Mouse (Mus musculus): ENCODE data around the gene Phf21b. TPM values are rescaled to one million over a fixed set of nuclear protein-coding genes. Genes with fewer than 3 reads are reported as not detected.

Phf21b gene
- polyA plus RNA-seq, 1 experiment from 2014 or later: 0.12 TPM

DNA sequence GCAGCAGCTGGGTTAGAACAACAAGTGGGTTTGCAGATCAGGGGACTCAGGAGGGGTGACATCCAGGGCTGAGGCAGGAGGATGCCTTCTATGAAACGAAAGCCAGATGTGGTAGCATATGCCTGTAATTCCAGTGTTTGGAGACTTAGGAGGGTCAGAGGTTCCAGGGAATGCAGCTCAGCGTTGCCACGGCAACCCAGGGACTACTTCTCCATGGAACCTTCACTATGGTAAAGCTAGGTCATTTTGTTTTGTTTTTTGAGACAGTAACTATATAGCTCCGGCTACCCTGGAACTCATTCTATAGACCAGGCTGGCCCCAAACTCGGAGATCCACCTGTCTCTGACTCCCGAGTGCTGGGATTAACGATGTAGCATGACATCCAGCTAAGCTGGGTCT is 117.6 kb downstream of the Phf21b start:
- Histone ChIP-seq H3K9ac (no peak overlapping the region), H3K36me3 (no peaks in the 10 kb centered on the region), H3K27me3 (no peaks in the 10 kb centered on the region), H3K4me1 (replicated peaks) (0 out of 2 replicates have a peak, but pooled peaks cover 4% of the 10 kb centered on the region), H3K9me3 (replicated peaks) (no peaks in the 10 kb centered on the region), H3K4me2 (no peak overlapping the region), H3K4me3 (replicated peaks) (no peak overlapping the region), H3K27ac (no peak overlapping the region)
- WGBS (ENCODE audit: insufficient replicate concordance): 73% methylated on average over 7 of the region's 7 CpGs
- ATAC-seq (ENCODE audit: low read depth): no peak
- no peak for DNase-seq

DNA sequence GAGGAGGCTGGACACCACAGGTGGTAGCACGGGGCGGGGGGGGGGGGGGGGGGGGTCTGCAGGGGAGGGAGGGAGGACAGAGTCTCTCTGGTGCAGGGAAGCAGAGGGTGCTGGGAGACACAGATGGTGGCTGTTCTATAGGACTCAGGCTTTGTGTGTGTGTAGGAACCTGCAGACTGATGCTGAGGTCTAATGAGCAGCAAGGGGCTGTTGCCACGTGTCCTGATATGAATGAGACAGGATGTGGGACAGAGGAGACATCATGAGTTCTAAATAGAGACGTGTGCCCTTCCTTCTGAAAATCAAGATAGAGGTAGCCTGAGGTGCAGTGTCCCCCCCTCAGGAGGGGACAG is 118.9 kb downstream of the Phf21b start:
- WGBS (ENCODE audit: insufficient replicate concordance): 24% methylated on average over 2 of the region's 4 CpGs
- H3K27me3 ChIP-seq: no peaks in the 10 kb centered on the region
- no peak overlapping the region for H3K27ac ChIP-seq
- no peak overlapping the region for H3K4me2 ChIP-seq
- 0 out of 2 replicates have a peak, but pooled peaks cover 4% of the 10 kb centered on the region for H3K4me1 ChIP-seq (replicated peaks)
- ATAC-seq (ENCODE audit: low read depth) (no peak), DNase-seq (no peak)
- H3K9ac ChIP-seq: no peak overlapping the region
- no peak overlapping the region for H3K4me3 ChIP-seq (replicated peaks)
- no peaks in the 10 kb centered on the region for H3K9me3 ChIP-seq (replicated peaks)
- H3K36me3 ChIP-seq: no peaks in the 10 kb centered on the region

DNA sequence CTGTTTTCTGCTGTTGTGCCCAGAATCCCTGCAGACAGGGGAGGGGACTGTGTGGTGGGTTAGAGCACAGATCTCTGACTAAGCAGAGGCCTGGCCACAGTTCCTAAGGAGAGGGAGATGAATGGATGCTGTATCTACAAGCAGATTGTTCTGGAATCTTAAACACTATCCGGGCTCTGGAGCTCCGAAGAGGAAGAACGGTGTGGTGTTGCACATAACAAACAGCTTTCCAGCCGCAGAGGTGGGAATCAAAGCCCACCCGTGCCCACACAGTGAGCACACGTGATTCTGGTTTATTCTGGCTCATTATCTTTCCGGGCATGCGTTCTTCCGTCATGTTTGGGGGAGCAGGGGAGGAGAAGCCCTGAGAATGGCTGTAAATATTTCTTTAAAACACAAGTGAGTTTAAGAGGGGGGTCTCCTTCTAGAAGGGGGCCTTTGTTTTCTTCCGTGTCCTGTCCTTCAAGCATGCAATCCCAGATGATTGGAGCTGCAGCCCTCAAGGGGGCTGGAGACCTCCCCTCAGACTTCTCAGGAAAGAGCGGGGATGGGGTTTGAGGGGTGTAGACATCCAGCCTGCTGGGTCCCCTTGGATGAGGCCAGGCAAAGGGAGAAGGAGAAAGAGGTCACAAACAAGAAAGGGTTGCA is 119.4 kb downstream of the Phf21b start:
- DNase-seq: no peak
- Histone ChIP-seq H3K27ac (no peak overlapping the region), H3K4me2 (no peak overlapping the region), H3K4me3 (replicated peaks) (no peak overlapping the region), H3K4me1 (replicated peaks) (0 out of 2 replicates have a peak, but pooled peaks cover 4% of the 10 kb centered on the region), H3K9me3 (replicated peaks) (no peaks in the 10 kb centered on the region), H3K36me3 (no peaks in the 10 kb centered on the region), H3K27me3 (no peaks in the 10 kb centered on the region), H3K9ac (no peak overlapping the region)
- WGBS (ENCODE audit: insufficient replicate concordance): 65% methylated on average over 11 of the region's 11 CpGs
- ATAC-seq (ENCODE audit: low read depth): no peak

Other genes with a start within 250 kb of the Phf21b start
- gene Prr5, start 186.4 kb downstream of the Phf21b start, polyA plus RNA-seq (2015; fragmentation: Nextera tagmentation; extraction: Ambion mirVana): 7.6 and 7.8 TPM in 2 replicates
- 0.54 and 0.58 TPM in 2 replicates for gene Arhgap8, start 136.0 kb downstream of the Phf21b start, polyA plus RNA-seq (2015; fragmentation: Nextera tagmentation; extraction: Ambion mirVana)
- 0.37 and 0.50 TPM in 2 replicates for gene Gm29666, start 64.0 kb upstream of the Phf21b start, polyA plus RNA-seq (2015; fragmentation: Nextera tagmentation; extraction: Ambion mirVana)
- gene Nup50, start 67.4 kb upstream of the Phf21b start, polyA plus RNA-seq (2015; fragmentation: Nextera tagmentation; extraction: Ambion mirVana): 30.0 and 42.7 TPM in 2 replicates
- gene 5031439G07Rik, start 132.5 kb upstream of the Phf21b start, polyA plus RNA-seq (2015; fragmentation: Nextera tagmentation; extraction: Ambion mirVana): 1.2 TPM in 2 replicates
- not detected in 2 replicates for gene Upk3a, start 161.1 kb upstream of the Phf21b start, polyA plus RNA-seq (2015; fragmentation: Nextera tagmentation; extraction: Ambion mirVana)
- 8.6 and 8.7 TPM in 2 replicates for gene Fam118a, start 172.9 kb upstream of the Phf21b start, polyA plus RNA-seq (2015; fragmentation: Nextera tagmentation; extraction: Ambion mirVana)